Mouse (Mus musculus) forelimb bud, embryonic 11.5 days (tissue): ENCODE results near the gene Aldh3b3.
A peak's percentile ranks its signal among the peaks of the same experiment; 100 is the strongest.

ENCODE experiments used
- DNase-seq: peaks from one replicate; pipeline ENCODE4 v3.0.0-alpha.2; 2012; ENCODE audit warnings: low read depth, low spot score

The Aldh3b3 gene

GRCm38 (mm10) chr19:4001752-4002151 lies 43.3 kb downstream of the Aldh3b3 start:
- DNase-seq = no peak

- no peak for DNase-seq
Observed at GRCm38 (mm10) chr19:4003112-4003511, 44.7 kb downstream of the Aldh3b3 start, which contains the start of gene Doc2g. Doc2g (plus strand) TSS chr19:4003313.

GRCm38 (mm10) chr19:4003641-4004040 lies 45.2 kb downstream of the Aldh3b3 start:
- DNase-seq = no peak

- no peak for DNase-seq
Observed at GRCm38 (mm10) chr19:4004331-4004730, 45.9 kb downstream of the Aldh3b3 start.

GRCm38 (mm10) chr19:4005091-4005490 lies 46.6 kb downstream of the Aldh3b3 start:
- no peak for DNase-seq

- no peak for DNase-seq
Observed at GRCm38 (mm10) chr19:4005971-4006370, 47.5 kb downstream of the Aldh3b3 start.

- no peak for DNase-seq
Observed at GRCm38 (mm10) chr19:4011086-4011485, 52.6 kb downstream of the Aldh3b3 start.

- DNase-seq = peak; percentile 99
Observed at GRCm38 (mm10) chr19:4012432-4013022, 54.1 kb downstream of the Aldh3b3 start, which contains the start of gene Ndufv1. Ndufv1 (minus strand) TSS chr19:4012806.

- DNase-seq = no peak
Observed at GRCm38 (mm10) chr19:4013066-4013465, 54.6 kb downstream of the Aldh3b3 start.

GRCm38 (mm10) chr19:4014802-4015201 lies 56.4 kb downstream of the Aldh3b3 start:
- no peak for DNase-seq

- no peak for DNase-seq
Observed at GRCm38 (mm10) chr19:4015635-4016034, 57.2 kb downstream of the Aldh3b3 start.

GRCm38 (mm10) chr19:4017921-4018587 lies 59.6 kb downstream of the Aldh3b3 start:
- no peak for DNase-seq

GRCm38 (mm10) chr19:4018743-4019583 lies 60.5 kb downstream of the Aldh3b3 start:
- DNase-seq = peak; percentile 76
